Mouse (Mus musculus) stomach, postnatal 0 days (tissue): ENCODE results near the gene Ccdc142.
A peak's percentile ranks its signal among the peaks of the same experiment; 100 is the strongest.

ENCODE experiments used
- CTCF ChIP-seq: IDR thresholded peaks from 2 replicates; pipeline ENCODE4 v1.5.1; 2016; ENCODE audit warnings: antibody characterized with exemption, low read depth, mild to moderate bottlenecking, moderate library complexity
- EP300 ChIP-seq: optimal IDR thresholded peaks from 2 replicates; pipeline ENCODE3; 2016; ENCODE audit warnings: antibody characterized with exemption

GRCm38 (mm10) chr6:83101688-83102556, 521 bp downstream of the Ccdc142 start:
- TF ChIP-seq CTCF (peak; percentile 73), EP300 (no peak)
